Mouse (Mus musculus): ENCODE data around the gene Tagln3. TPM values are rescaled to one million over a fixed set of nuclear protein-coding genes. Genes with fewer than 3 reads are reported as not detected.

Tagln3 gene
- not detected for polyA plus RNA-seq (2014; fragmentation: Illumina TruSeq; extraction: RNeasy Lipid Tissue Mini Kit (QIAGEN cat#74804); ENCODE audit: low read depth, low replicate concordance)

DNA sequence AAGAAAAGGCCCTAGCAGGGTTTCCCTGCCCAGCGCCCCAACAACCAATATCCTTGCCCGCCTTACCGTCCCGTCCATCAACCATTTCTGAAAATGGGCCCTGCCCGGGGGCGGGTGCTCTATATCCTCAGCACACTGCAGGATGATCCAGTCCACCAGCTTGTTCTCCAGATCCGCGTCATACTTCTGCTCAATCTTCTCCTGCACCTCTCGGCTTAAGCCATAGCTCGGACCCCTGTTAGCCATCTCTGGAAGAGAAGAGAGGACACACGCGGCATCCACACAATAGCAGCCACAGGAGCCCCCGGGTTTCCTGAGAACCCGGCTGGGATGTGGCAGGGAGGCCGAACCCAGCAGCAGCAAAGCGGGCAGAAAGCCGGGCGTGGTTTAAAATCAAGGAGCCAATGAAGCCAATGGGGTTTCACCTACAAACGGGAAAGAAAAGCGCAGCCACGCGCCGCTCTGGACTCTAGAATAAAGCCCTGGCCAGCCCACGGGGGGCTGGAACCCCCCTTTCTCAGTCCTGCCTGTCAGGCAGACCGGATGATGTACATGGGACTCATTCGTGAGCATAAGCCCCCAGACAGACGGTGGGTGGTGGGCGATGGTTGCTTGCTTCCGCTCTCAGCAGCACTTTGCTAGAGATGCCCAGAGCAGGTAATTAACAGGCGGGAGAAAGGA, at the start of gene Tagln3:
TSS of gene Tagln3 (minus strand) at position 548 of the 681 bp plus-strand sequence.

GRCm38 (mm10) chr16:45742615-45743476, 18.4 kb upstream of the Tagln3 start, which contains the start of gene Abhd10:
Gene Abhd10, minus strand, starts transcription at chr16:45742955.

GRCm38 (mm10) chr16:45693558-45693957, 30.9 kb downstream of the Tagln3 start, which contains the start of gene Tmprss7:
Gene Tmprss7, minus strand, starts transcription at chr16:45693658.

Other genes with a start within 250 kb of the Tagln3 start
- not detected for gene Gm609, start 231.6 kb downstream of the Tagln3 start, polyA plus RNA-seq (2014; fragmentation: Illumina TruSeq; extraction: RNeasy Lipid Tissue Mini Kit (QIAGEN cat#74804); ENCODE audit: low read depth, low replicate concordance)
- not detected for gene Gm17783, start 192.6 kb downstream of the Tagln3 start, polyA plus RNA-seq (2014; fragmentation: Illumina TruSeq; extraction: RNeasy Lipid Tissue Mini Kit (QIAGEN cat#74804); ENCODE audit: low read depth, low replicate concordance)
- gene Slc9c1, start 189.3 kb downstream of the Tagln3 start, polyA plus RNA-seq (2014; fragmentation: Illumina TruSeq; extraction: RNeasy Lipid Tissue Mini Kit (QIAGEN cat#74804); ENCODE audit: low read depth, low replicate concordance) = not detected
- gene Gcsam, start 114.2 kb downstream of the Tagln3 start, polyA plus RNA-seq (2014; fragmentation: Illumina TruSeq; extraction: RNeasy Lipid Tissue Mini Kit (QIAGEN cat#74804); ENCODE audit: low read depth, low replicate concordance) = 0.41 TPM
- gene BC016579, start 70.5 kb downstream of the Tagln3 start, polyA plus RNA-seq (2014; fragmentation: Illumina TruSeq; extraction: RNeasy Lipid Tissue Mini Kit (QIAGEN cat#74804); ENCODE audit: low read depth, low replicate concordance) = 0.35 TPM
- not detected for gene Tmprss7, start 30.9 kb downstream of the Tagln3 start, polyA plus RNA-seq (2014; fragmentation: Illumina TruSeq; extraction: RNeasy Lipid Tissue Mini Kit (QIAGEN cat#74804); ENCODE audit: low read depth, low replicate concordance)
- 39.2 TPM for gene Abhd10, start 18.3 kb upstream of the Tagln3 start, polyA plus RNA-seq (2014; fragmentation: Illumina TruSeq; extraction: RNeasy Lipid Tissue Mini Kit (QIAGEN cat#74804); ENCODE audit: low read depth, low replicate concordance)
- 103 TPM for gene Phldb2, start 229.0 kb upstream of the Tagln3 start, polyA plus RNA-seq (2014; fragmentation: Illumina TruSeq; extraction: RNeasy Lipid Tissue Mini Kit (QIAGEN cat#74804); ENCODE audit: low read depth, low replicate concordance)